Mouse (Mus musculus) layer of hippocampus, adult 8-10 months (tissue): ENCODE results near the gene Acsf3. TPM values are rescaled to one million over a fixed set of nuclear protein-coding genes. Genes with fewer than 3 reads are reported as not detected.

Experiments used
- DNase-seq, 2 experiments: peaks; one replicate each; pipeline ENCODE4 v3.0.0; 2022; ENCODE audit warnings: low spot score in 2 of 2
- total RNA-seq, 4 experiments: library from RNA; stranded (reverse); gene quantifications; 2 replicates each; pipeline ENCODE4 v1.2.4; 2022

Acsf3 gene
- 10 to 100 TPM; 21.9 to 26.7 (median 23.9) TPM for total RNA-seq

- peak in 1 of 2 experiments; percentile 72 for DNase-seq
Observed at GRCm38 (mm10) chr8:122775285-122776155, at the start of gene Acsf3. Acsf3 (plus strand) TSS chr8:122775486.

GRCm38 (mm10) chr8:122726789-122727188, 48.5 kb upstream of the Acsf3 start:
- DNase-seq, result no peak

GRCm38 (mm10) chr8:122727412-122727811, 47.9 kb upstream of the Acsf3 start:
- no peak for DNase-seq

GRCm38 (mm10) chr8:122728630-122729029, 46.7 kb upstream of the Acsf3 start:
- DNase-seq, result no peak

- DNase-seq, result no peak
Observed at GRCm38 (mm10) chr8:122735110-122735509, 40.2 kb upstream of the Acsf3 start.

GRCm38 (mm10) chr8:122735542-122736473, 39.5 kb upstream of the Acsf3 start:
- DNase-seq, result no peak

GRCm38 (mm10) chr8:122736623-122737022, 38.7 kb upstream of the Acsf3 start:
- DNase-seq, result no peak

GRCm38 (mm10) chr8:122737071-122737470, 38.2 kb upstream of the Acsf3 start:
- DNase-seq, result no peak

GRCm38 (mm10) chr8:122737886-122738285, 37.4 kb upstream of the Acsf3 start:
- no peak for DNase-seq

- DNase-seq, result no peak
Observed at GRCm38 (mm10) chr8:122739102-122739725, 36.1 kb upstream of the Acsf3 start.

GRCm38 (mm10) chr8:122742471-122742870, 32.8 kb upstream of the Acsf3 start:
- no peak for DNase-seq

GRCm38 (mm10) chr8:122745022-122745749, 30.1 kb upstream of the Acsf3 start:
- no peak for DNase-seq

- no peak for DNase-seq
Observed at GRCm38 (mm10) chr8:122745750-122746275, 29.5 kb upstream of the Acsf3 start.

GRCm38 (mm10) chr8:122746439-122746838, 28.8 kb upstream of the Acsf3 start:
- no peak for DNase-seq

GRCm38 (mm10) chr8:122747825-122748224, 27.5 kb upstream of the Acsf3 start:
- no peak for DNase-seq

GRCm38 (mm10) chr8:122749333-122749958, 25.8 kb upstream of the Acsf3 start:
- DNase-seq, result no peak

- no peak for DNase-seq
Observed at GRCm38 (mm10) chr8:122751342-122751741, 23.9 kb upstream of the Acsf3 start.

- peak; percentile 65 to 67 for DNase-seq
Observed at GRCm38 (mm10) chr8:122752111-122752721, 23.1 kb upstream of the Acsf3 start.

- no peak for DNase-seq
Observed at GRCm38 (mm10) chr8:122758597-122758996, 16.7 kb upstream of the Acsf3 start.

- no peak for DNase-seq
Observed at GRCm38 (mm10) chr8:122760116-122760515, 15.2 kb upstream of the Acsf3 start.
